Comparison of ENCODE assay signal across 9 mouse cellular contexts in the genomic region with DNA sequence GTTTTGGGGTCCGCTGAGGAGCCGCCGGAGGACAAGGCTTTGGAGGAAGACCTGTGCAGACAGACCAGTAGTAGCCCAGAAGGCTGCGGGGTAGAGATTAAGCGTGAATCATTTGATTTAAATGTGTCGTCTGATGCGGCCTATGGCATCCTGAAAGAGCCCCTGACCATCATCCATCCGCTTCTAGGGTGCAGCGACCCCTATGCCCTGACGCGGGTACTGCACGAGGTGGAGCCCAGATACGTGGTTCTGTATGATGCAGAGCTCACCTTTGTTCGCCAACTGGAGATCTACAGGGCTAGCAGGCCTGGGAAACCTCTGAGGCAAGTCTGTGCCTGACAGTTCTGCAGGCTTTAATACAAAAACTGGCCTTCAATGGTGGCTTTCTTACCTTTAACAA. TPM values are rescaled to one million over a fixed set of nuclear protein-coding genes. Genes with fewer than 3 reads are reported as not detected.
A peak's percentile ranks its signal among the peaks of the same experiment; 100 is the strongest.
DNase-seq lines count a peak whose midpoint lies in the region; ATAC-seq and TF ChIP-seq lines count a peak whose summit lies in the region.
"Had no signal": no experiment of that assay in that cellular context is flagged by ENCODE, and none has a peak within 500 bp of the region (broad histone marks: within the 10 kb centered on the region; RNA-seq: fewer than 3 reads in every experiment).

No protein-coding gene starts in this region.

- H3K4me1 ChIP-seq in midbrain, embryonic 14.5 days (ENCODE audit: control insufficient read depth, insufficient read depth, low read length), result no peaks in the 10 kb centered on the region
- no peaks in the 10 kb centered on the region for H3K4me1 ChIP-seq in midbrain, embryonic 16.5 days (ENCODE audit: control insufficient read depth, insufficient read depth, low read length)
- H3K4me1 ChIP-seq in bone marrow, adult 2 months (ENCODE audit: control insufficient read depth, insufficient read depth, low read length), result no peaks in the 10 kb centered on the region
- H3K4me1 ChIP-seq in lung, postnatal 0 days (ENCODE audit: insufficient read depth, low read depth, low read length), result no peaks in the 10 kb centered on the region
- H3K4me1 ChIP-seq: neural tube, embryonic 13.5 days had no signal

- no peak overlapping the region for H3K9ac ChIP-seq in midbrain, embryonic 14.5 days (replicated peaks; ENCODE audit: low read length)
- no peak overlapping the region for H3K9ac ChIP-seq in midbrain, embryonic 16.5 days (ENCODE audit: low read depth, low read length)
- no peak overlapping the region for H3K9ac ChIP-seq in lung, postnatal 0 days (replicated peaks; ENCODE audit: low read depth)
- H3K9ac ChIP-seq: neural tube, embryonic 13.5 days had no signal

- H3K27me3 ChIP-seq in midbrain, embryonic 14.5 days (ENCODE audit: control insufficient read depth, insufficient read depth, low read length), result no peaks in the 10 kb centered on the region
- no peaks in the 10 kb centered on the region for H3K27me3 ChIP-seq in midbrain, embryonic 16.5 days (ENCODE audit: control insufficient read depth, insufficient read depth, low read depth, low read length)
- no peaks in the 10 kb centered on the region for H3K27me3 ChIP-seq in lung, postnatal 0 days (replicated peaks; ENCODE audit: insufficient read depth, low read length)
- H3K27me3 ChIP-seq: neural tube, embryonic 13.5 days had no signal

- H3K4me2 ChIP-seq in midbrain, embryonic 14.5 days (ENCODE audit: low read length), result no peak overlapping the region
- no peak overlapping the region for H3K4me2 ChIP-seq in midbrain, embryonic 16.5 days (ENCODE audit: low read length)
- no peak overlapping the region for H3K4me2 ChIP-seq in lung, postnatal 0 days (replicated peaks; ENCODE audit: low read depth, low read length)
- H3K4me2 ChIP-seq: neural tube, embryonic 13.5 days had no signal

- no peak overlapping the region for H3K27ac ChIP-seq in gastrocnemius, adult 2 months
- no peak overlapping the region for H3K27ac ChIP-seq in midbrain, embryonic 14.5 days (replicated peaks; ENCODE audit: low read depth, low read length)
- no peak overlapping the region for H3K27ac ChIP-seq in midbrain, embryonic 16.5 days (ENCODE audit: low read length)
- H3K27ac ChIP-seq in bone marrow, adult 2 months (ENCODE audit: control insufficient read depth, insufficient read depth, low read depth, low read length, poor library complexity), result no peak overlapping the region
- H3K27ac ChIP-seq in lung, postnatal 0 days (ENCODE audit: low read length), result no peak overlapping the region
- H3K27ac ChIP-seq: neural tube, embryonic 13.5 days had no signal

- TF ChIP-seq CTCF in gastrocnemius, adult 2 months (IDR thresholded peaks at IDR 0.05), result peak; percentile 71
- TF ChIP-seq CTCF in bone marrow, adult 2 months (IDR thresholded peaks at IDR 0.05; ENCODE audit: control insufficient read depth, insufficient read depth, low read length), result peak; percentile 63
- peak; percentile 74 for TF ChIP-seq CTCF in lung, postnatal 0 days (IDR thresholded peaks at IDR 0.05)

- peak; percentile 28 for DNase-seq in gastrocnemius, adult 2 months
- no peak for DNase-seq in gastrocnemius, postnatal 14 days
- peak; percentile 33 for DNase-seq in midbrain, embryonic 14.5 days
- DNase-seq in lung, postnatal 0 days (ENCODE audit: low spot score), result no peak
- peak; percentile 51 for DNase-seq in thymus, postnatal 14 days
- DNase-seq in left cerebral cortex, adult 8-10 months (ENCODE audit: low spot score in 2 of 2), result no peak

- TF ChIP-seq POLR2A in bone marrow, adult 2 months (IDR thresholded peaks at IDR 0.05; ENCODE audit: borderline replicate concordance, control insufficient read depth, low read depth, low read length), result no peak

- 36% methylated on average over 14 of the region's 14 CpGs for WGBS in midbrain, embryonic 14.5 days
- WGBS in midbrain, embryonic 16.5 days, result 40% methylated on average over 14 of the region's 14 CpGs
- whole genome bisulfite sequencing in bone marrow, adult 2 months, result 81% methylated on average over 14 of the region's 14 CpGs
- WGBS in lung, postnatal 0 days, result 54% methylated on average over 14 of the region's 14 CpGs

- H3K4me3 ChIP-seq in gastrocnemius, adult 2 months, result no peak overlapping the region
- no peak overlapping the region for H3K4me3 ChIP-seq in midbrain, embryonic 14.5 days (replicated peaks; ENCODE audit: low read depth, low read length)
- no peak overlapping the region for H3K4me3 ChIP-seq in midbrain, embryonic 16.5 days (ENCODE audit: low read depth, low read length)
- no peak overlapping the region for H3K4me3 ChIP-seq in bone marrow, adult 2 months (replicated peaks; ENCODE audit: control insufficient read depth, low read depth, low read length)
- no peak overlapping the region for H3K4me3 ChIP-seq in lung, postnatal 0 days (ENCODE audit: low read depth, low read length)
- H3K4me3 ChIP-seq: neural tube, embryonic 13.5 days had no signal

- intact Hi-C loops in gastrocnemius, adult 2 months (cut with DNase I), result no loop called here
- intact Hi-C loops in gastrocnemius, postnatal 14 days (cut with DNase I; ENCODE audit: low total_unique reads), result no loop called here

- no peak for ATAC-seq in midbrain, embryonic 14.5 days (ENCODE audit: low FRiP score, low TSS enrichment)
- no peak for ATAC-seq in midbrain, embryonic 16.5 days
- ATAC-seq in lung, postnatal 0 days, result no peak

- no peak for TF ChIP-seq EP300 in lung, postnatal 0 days (IDR thresholded peaks at IDR 0.05)

- peaks cover 70% of the 10 kb centered on the region for H3K36me3 ChIP-seq in midbrain, embryonic 14.5 days (ENCODE audit: control insufficient read depth, insufficient read depth, low read length)
- H3K36me3 ChIP-seq in midbrain, embryonic 16.5 days (ENCODE audit: control insufficient read depth, insufficient read depth, low read length), result peaks cover 28% of the 10 kb centered on the region
- H3K36me3 ChIP-seq in lung, postnatal 0 days (ENCODE audit: insufficient read depth, low read length), result peaks cover 21% of the 10 kb centered on the region; the same call in 1 of the 2 replicates

- H3K9me3 ChIP-seq in midbrain, embryonic 14.5 days (ENCODE audit: control insufficient read depth, low read length), result no peaks in the 10 kb centered on the region
- no peaks in the 10 kb centered on the region for H3K9me3 ChIP-seq in midbrain, embryonic 16.5 days (replicated peaks; ENCODE audit: control insufficient read depth, low read length, poor library complexity, severe bottlenecking)
- no peaks in the 10 kb centered on the region for H3K9me3 ChIP-seq in lung, postnatal 0 days (ENCODE audit: low read length)
- H3K9me3 ChIP-seq: neural tube, embryonic 13.5 days had no signal

RNA-seq across cellular contexts. Expression of a gene that starts 20.9 kb away (rescaled TPM):
- 1 to 10 TPM; 4.4 to 5.7 TPM for total RNA-seq in gastrocnemius, adult 2 months (2021)
- 1 to 10 TPM; 4.9 to 5.6 TPM for total RNA-seq in gastrocnemius, postnatal 14 days (2021)
- polyA plus RNA-seq in midbrain, embryonic 14.5 days (2014; fragmentation: Nextera tagmentation; extraction: Ambion mirVana), result 14.5 and 18.6 TPM in 2 replicates
- 18.5 and 18.8 TPM in 2 replicates for polyA plus RNA-seq in midbrain, embryonic 16.5 days (2015; fragmentation: Nextera tagmentation; extraction: Ambion mirVana)
- polyA plus RNA-seq in bone marrow, adult 2 months (2011; ENCODE audit: insufficient read depth, insufficient read length, low replicate concordance, missing spikeins), result 5.4 and 12.1 TPM in 2 replicates
- 7.9 and 8.1 TPM in 2 replicates for polyA plus RNA-seq in lung, postnatal 0 days (2015; fragmentation: Nextera tagmentation; extraction: Ambion mirVana)
- total RNA-seq in left cerebral cortex, adult 8-10 months (2022), result 10 to 100 TPM; 23.0 to 25.0 (median 23.7) TPM

Comparison
In these comparisons a context has a peak if more than half of its experiments do, and no peak if none do; other contexts are left out.
1. DNase-seq: peak in gastrocnemius, adult 2 months (single experiment), midbrain, embryonic 14.5 days (single experiment) and thymus, postnatal 14 days (single experiment); none in gastrocnemius, postnatal 14 days (single experiment), lung, postnatal 0 days (single experiment) and left cerebral cortex, adult 8-10 months (0 of 2).
2. Peak in every context shown above with its lines, with median percentiles within 50 percentile points of each other: CTCF ChIP-seq.